Comparison of ENCODE assay signal across 8 mouse cellular contexts in genomic region chrX:41401186-41401585, GRCm38 (mm10). TPM values are rescaled to one million over a fixed set of nuclear protein-coding genes. Genes with fewer than 3 reads are reported as not detected.
DNase-seq lines count a peak whose midpoint lies in the region; ATAC-seq and TF ChIP-seq lines count a peak whose summit lies in the region.

No protein-coding gene starts in this region.

- peak overlapping the region; percentile 58 for H3K4me3 ChIP-seq in heart, embryonic 13.5 days
- peak overlapping the region; percentile 31 to 54; a peak in 2 of 4 replicates for H3K4me3 ChIP-seq in ES-E14 (ENCODE audit: insufficient read depth in 1 of 2, low read depth in 1 of 2, low read length in 2 of 2, poor library complexity in 1 of 2, severe bottlenecking in 1 of 2)
- H3K4me3 ChIP-seq in embryonic facial prominence, embryonic 11.5 days (ENCODE audit: low read depth, low read length): peak overlapping the region; percentile 41
- H3K4me3 ChIP-seq in intestine, embryonic 16.5 days (ENCODE audit: low read length): peak overlapping the region; percentile 50
- peak overlapping the region; percentile 48 for H3K4me3 ChIP-seq in midbrain, embryonic 13.5 days (replicated peaks)

- peak overlapping the region; percentile 66 for H3K27ac ChIP-seq in heart, embryonic 13.5 days (replicated peaks)
- no peak overlapping the region for H3K27ac ChIP-seq in ES-E14 (ENCODE audit: insufficient read depth, low read depth, low read length, poor library complexity, severe bottlenecking)
- H3K27ac ChIP-seq in embryonic facial prominence, embryonic 11.5 days (replicated peaks; ENCODE audit: low read depth, low read length): no peak overlapping the region
- H3K27ac ChIP-seq in intestine, embryonic 16.5 days (ENCODE audit: low read length): no peak overlapping the region
- H3K27ac ChIP-seq in midbrain, embryonic 13.5 days: no peak overlapping the region

- 8% methylated on average over 16 of the region's 17 CpGs for WGBS in heart, embryonic 13.5 days
- WGBS in embryonic facial prominence, embryonic 11.5 days: 13% methylated on average over 11 of the region's 17 CpGs
- 24% methylated on average over 17 of the region's 17 CpGs for WGBS in intestine, embryonic 16.5 days
- WGBS in midbrain, embryonic 13.5 days: 27% methylated on average over 17 of the region's 17 CpGs

- peak overlapping the region; percentile 78 for H3K9ac ChIP-seq in heart, embryonic 13.5 days
- H3K9ac ChIP-seq in ES-E14 (ENCODE audit: insufficient read depth, low read depth, low read length, poor library complexity, severe bottlenecking): no peak overlapping the region
- peak overlapping the region; percentile 53 for H3K9ac ChIP-seq in embryonic facial prominence, embryonic 11.5 days (replicated peaks; ENCODE audit: low read length)
- H3K9ac ChIP-seq in intestine, embryonic 16.5 days (ENCODE audit: low read depth, low read length): peak overlapping the region; percentile 60
- peak overlapping the region; percentile 61 for H3K9ac ChIP-seq in midbrain, embryonic 13.5 days (replicated peaks)

- no peak for ATAC-seq in heart, embryonic 13.5 days (ENCODE audit: extremely low read depth, insufficient number of reproducible peaks, low FRiP score, low TSS enrichment)
- ATAC-seq in embryonic facial prominence, embryonic 11.5 days (replicated peaks; ENCODE audit: insufficient number of reproducible peaks, low FRiP score, low TSS enrichment, low read depth): 0 out of 2 replicates have a peak, but pooled peaks have one; percentile 27
- ATAC-seq in intestine, embryonic 16.5 days: no peak
- ATAC-seq in midbrain, embryonic 13.5 days: peak; percentile 19; the same call in 1 of the 2 replicates

- in situ Hi-C loops in ES-E14 (cut with MboI; ENCODE audit: low sequenced_read_pairs in 2 of 2, unreplicated experiment in 2 of 2): no loop called here

- H3K4me1 ChIP-seq in heart, embryonic 13.5 days: peaks cover 13% of the 10 kb centered on the region; the same call in 1 of the 2 replicates
- peaks cover 0 to 4% of the 10 kb centered on the region in 2 experiments; a peak in 1 of 4 replicates for H3K4me1 ChIP-seq in ES-E14 (ENCODE audit: control insufficient read depth in 2 of 2, insufficient read depth in 2 of 2, low read length in 2 of 2, poor library complexity in 1 of 2)
- H3K4me1 ChIP-seq in embryonic facial prominence, embryonic 11.5 days (ENCODE audit: control insufficient read depth, insufficient read depth, low read length): no peaks in the 10 kb centered on the region
- no peaks in the 10 kb centered on the region for H3K4me1 ChIP-seq in intestine, embryonic 16.5 days (ENCODE audit: control insufficient read depth, insufficient read depth, low read length)
- peaks cover 10% of the 10 kb centered on the region; the same call in 1 of the 2 replicates for H3K4me1 ChIP-seq in midbrain, embryonic 13.5 days (replicated peaks)

- H3K9me3 ChIP-seq in heart, embryonic 13.5 days: no peaks in the 10 kb centered on the region
- no peaks in the 10 kb centered on the region for H3K9me3 ChIP-seq in ES-E14 (ENCODE audit: control insufficient read depth, insufficient read depth, low read depth, low read length)
- H3K9me3 ChIP-seq in embryonic facial prominence, embryonic 11.5 days (replicated peaks; ENCODE audit: control insufficient read depth, low read length): no peaks in the 10 kb centered on the region
- no peaks in the 10 kb centered on the region for H3K9me3 ChIP-seq in intestine, embryonic 16.5 days (ENCODE audit: control insufficient read depth, low read length)
- no peaks in the 10 kb centered on the region for H3K9me3 ChIP-seq in midbrain, embryonic 13.5 days

- DNase-seq in heart, adult 9 months (ENCODE audit: low spot score in 2 of 2): no peak
- DNase-seq in ES-E14 (ENCODE audit: low read depth, low spot score): no peak
- peak; percentile 24 for DNase-seq in embryonic facial prominence, embryonic 11.5 days (ENCODE audit: low spot score)
- DNase-seq in testis, postnatal 14 days (ENCODE audit: low spot score): no peak
- DNase-seq in ovary, postnatal 10 days (ENCODE audit: low spot score): no peak

- H3K36me3 ChIP-seq in heart, embryonic 13.5 days: no peaks in the 10 kb centered on the region
- no peaks in the 10 kb centered on the region for H3K36me3 ChIP-seq in ES-E14 (ENCODE audit: control insufficient read depth, insufficient read depth, low read length, poor library complexity, severe bottlenecking)
- H3K36me3 ChIP-seq in embryonic facial prominence, embryonic 11.5 days (replicated peaks; ENCODE audit: control insufficient read depth, insufficient read depth, low read depth, low read length): no peaks in the 10 kb centered on the region
- no peaks in the 10 kb centered on the region for H3K36me3 ChIP-seq in intestine, embryonic 16.5 days (ENCODE audit: control insufficient read depth, insufficient read depth, low read length)
- H3K36me3 ChIP-seq in midbrain, embryonic 13.5 days: no peaks in the 10 kb centered on the region

- peak overlapping the region; percentile 71 for H3K4me2 ChIP-seq in heart, embryonic 13.5 days
- peak overlapping the region; percentile 63 for H3K4me2 ChIP-seq in embryonic facial prominence, embryonic 11.5 days (ENCODE audit: low read depth, low read length)
- peak overlapping the region; percentile 56 for H3K4me2 ChIP-seq in intestine, embryonic 16.5 days (ENCODE audit: low read depth, low read length)
- peak overlapping the region; percentile 64 for H3K4me2 ChIP-seq in midbrain, embryonic 13.5 days (replicated peaks)

- no peaks in the 10 kb centered on the region; the same call in 1 of the 2 replicates for H3K27me3 ChIP-seq in heart, embryonic 13.5 days (replicated peaks)
- no peaks in the 10 kb centered on the region for H3K27me3 ChIP-seq in embryonic facial prominence, embryonic 11.5 days (ENCODE audit: control insufficient read depth, insufficient read depth, low read length)
- no peaks in the 10 kb centered on the region for H3K27me3 ChIP-seq in intestine, embryonic 16.5 days (replicated peaks; ENCODE audit: control insufficient read depth, insufficient read depth, low read length)
- H3K27me3 ChIP-seq in midbrain, embryonic 13.5 days: no peaks in the 10 kb centered on the region

TF ChIP-seq in ES-E14, 5 proteins besides CTCF, POLR2A, EP300 and RAD21:
- TF ChIP-seq ZC3H11A (IDR thresholded peaks at IDR 0.05; ENCODE audit: borderline replicate concordance, low read depth, low read length) (no peak), CHD2 (IDR thresholded peaks at IDR 0.05; ENCODE audit: low read depth, low read length) (no peak), HCFC1 (IDR thresholded peaks at IDR 0.05; ENCODE audit: borderline replicate concordance, insufficient read depth, low read length) (no peak), MAFK (IDR thresholded peaks at IDR 0.05; ENCODE audit: insufficient read depth, low read depth, low read length) (no peak), ZNF384 (IDR thresholded peaks at IDR 0.05; ENCODE audit: low read depth, low read length) (no peak)

RNA-seq across cellular contexts. Expression of gene Gria3, which starts 0.5 kb away (rescaled TPM):
- polyA plus RNA-seq in heart, embryonic 13.5 days (2015; fragmentation: Nextera tagmentation; extraction: Ambion mirVana): 6.1 and 6.3 TPM in 2 replicates
- 2.0 and 4.1 TPM in 2 replicates for total RNA-seq in ES-E14 (2012; rRNA removed)
- 3.9 and 4.8 TPM in 2 replicates for polyA plus RNA-seq in embryonic facial prominence, embryonic 11.5 days (2014; fragmentation: Nextera tagmentation; extraction: Ambion mirVana)
- 5.5 and 5.6 TPM in 2 replicates for polyA plus RNA-seq in intestine, embryonic 16.5 days (2015; fragmentation: Nextera tagmentation; extraction: Ambion mirVana)
- 11.5 and 12.1 TPM in 2 replicates for polyA plus RNA-seq in midbrain, embryonic 13.5 days (2015; fragmentation: Nextera tagmentation; extraction: Ambion mirVana)

Comparison
In these comparisons a context has a peak if more than half of its experiments do, and no peak if none do; other contexts are left out.
1. ATAC-seq: peak in embryonic facial prominence, embryonic 11.5 days (single experiment) and midbrain, embryonic 13.5 days (single experiment); none in heart, embryonic 13.5 days (single experiment) and intestine, embryonic 16.5 days (single experiment).
2. Peak in every context shown above with its lines, with median percentiles within 50 percentile points of each other: H3K4me2 ChIP-seq and H3K4me3 ChIP-seq.